Mouse (Mus musculus) hindbrain, postnatal 0 days (tissue): ENCODE results near the gene Uba5. TPM values are rescaled to one million over a fixed set of nuclear protein-coding genes. Genes with fewer than 3 reads are reported as not detected.

ENCODE experiments used
- ATAC-seq: fragments of 200-750 bp; cut with Nextera tagmentation; 2 replicates; pipeline ENCODE4 v1.8.0; 2017; ENCODE audit warnings: mild to moderate bottlenecking, moderate TSS enrichment, moderate library complexity
- DNase-seq: peaks from one replicate; pipeline ENCODE4 v3.0.0-alpha.2; 2015; ENCODE audit warnings: low spot score
- H3K27ac ChIP-seq: fragments of 300-500 bp; sonication (generic); 2 replicates; pipeline ENCODE4 v1.5.1; 2014; ENCODE audit warnings: mild to moderate bottlenecking
- H3K27me3 ChIP-seq: fragments of 300-500 bp; sonication (generic); 2 replicates; pipeline ENCODE4 v1.6.1; 2014; ENCODE audit warnings: low read length, mixed read lengths; ENCODE audit not compliant: insufficient read depth
- H3K36me3 ChIP-seq: fragments of 300-500 bp; sonication (generic); 2 replicates; pipeline ENCODE4 v1.6.1; 2014; ENCODE audit warnings: low read length, mixed read lengths; ENCODE audit not compliant: insufficient read depth
- H3K4me1 ChIP-seq: fragments of 300-500 bp; sonication (generic); 2 replicates; pipeline ENCODE4 v1.6.1; 2014; ENCODE audit warnings: antibody characterized with exemption, low read length, mixed read lengths; ENCODE audit not compliant: insufficient read depth
- H3K4me2 ChIP-seq: fragments of 300-500 bp; sonication (generic); 2 replicates; pipeline ENCODE4 v1.6.1; 2014; ENCODE audit warnings: low read depth, mild to moderate bottlenecking, low read length, moderate library complexity, mixed read lengths
- H3K4me3 ChIP-seq: fragments of 300-500 bp; sonication (generic); 2 replicates; pipeline ENCODE4 v1.5.1; 2014; ENCODE audit warnings: low read length
- H3K9ac ChIP-seq: fragments of 300-500 bp; sonication (generic); replicated peaks from 2 replicates; pipeline ENCODE4 v1.6.1; 2014; ENCODE audit warnings: mild to moderate bottlenecking, low read length, moderate library complexity, mixed read lengths
- H3K9me3 ChIP-seq: fragments of 300-500 bp; sonication (generic); 2 replicates; pipeline ENCODE4 v1.6.1; 2016; ENCODE audit warnings: low read length, mixed read lengths
- CTCF ChIP-seq: IDR thresholded peaks from 2 replicates; pipeline ENCODE4 v1.5.1; 2016; ENCODE audit warnings: antibody characterized with exemption, control low read depth, low read depth
- WGBS: fragments of 180-500 bp; shearing (Covaris S2); extraction: QIAGEN DNeasy Blood & Tissue Kit; methylation state at CpG from one replicate; pipeline ENCODE4 v1.1.7; 2014; 5-methylcytosine and 5-hydroxymethylcytosine counted together
- polyA plus RNA-seq: library from polyadenylated mRNA; unstranded; fragments of >200 nt; fragmentation: Nextera tagmentation; extraction: Ambion mirVana; gene quantifications from 2 replicates; pipeline ENCODE4 v1.2.1, GENCODE M21; 2015
- total RNA-seq: library from RNA; depleted of rRNA; stranded (reverse); fragments of >200 nt; gene quantifications from 2 replicates; pipeline ENCODE4 v1.2.3, GENCODE M21; 2014

Gene Uba5
- total and polyA plus RNA-seq, 2 experiments from 2014 or later: 54.2 to 71.7 TPM

DNA sequence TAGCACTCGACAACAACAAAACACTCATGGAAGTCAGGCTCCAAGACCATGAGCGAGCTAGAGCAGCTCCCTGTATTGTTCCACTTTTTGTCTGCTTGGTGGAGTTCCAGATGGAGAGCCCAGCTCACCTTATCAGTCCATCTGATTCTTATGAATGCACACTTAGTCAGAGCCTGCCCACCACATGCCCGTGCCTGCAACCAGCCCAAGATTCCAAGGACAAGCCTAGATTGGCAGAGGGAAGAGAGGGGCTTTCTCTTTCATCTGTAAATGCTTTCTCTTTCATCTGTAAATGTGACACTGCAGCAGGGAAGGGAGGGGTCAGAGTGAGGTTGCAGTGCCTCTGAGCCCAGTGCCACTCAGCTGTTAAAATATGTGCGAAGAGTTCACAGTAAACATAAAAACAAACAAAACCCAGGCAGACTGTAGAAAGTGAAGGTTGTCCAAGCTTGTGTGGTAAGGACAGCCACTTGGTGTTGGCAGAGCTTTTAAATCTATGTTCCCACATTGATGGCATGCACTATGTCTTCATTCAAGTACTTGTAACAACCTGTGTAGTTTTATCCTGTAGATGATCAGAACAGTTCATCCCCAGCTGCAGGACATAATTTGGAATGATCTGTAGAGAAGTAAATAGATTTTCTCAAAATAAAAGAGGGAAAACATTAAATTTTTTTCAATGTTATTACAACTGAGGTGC lies 22.9 kb upstream of the Uba5 start:
- no peak overlapping the region for H3K4me2 ChIP-seq
- H3K36me3 ChIP-seq: peaks cover 7% of the 10 kb centered on the region
- ATAC-seq (no peak), DNase-seq (no peak)
- H3K27ac ChIP-seq: no peak overlapping the region
- TF ChIP-seq CTCF: no peak
- H3K4me3 ChIP-seq: no peak overlapping the region
- WGBS: 58% methylated on average over 4 of the region's 4 CpGs
- no peaks in the 10 kb centered on the region for H3K4me1 ChIP-seq
- no peaks in the 10 kb centered on the region for H3K9me3 ChIP-seq
- H3K9ac ChIP-seq: no peak overlapping the region
- H3K27me3 ChIP-seq: no peaks in the 10 kb centered on the region

DNA sequence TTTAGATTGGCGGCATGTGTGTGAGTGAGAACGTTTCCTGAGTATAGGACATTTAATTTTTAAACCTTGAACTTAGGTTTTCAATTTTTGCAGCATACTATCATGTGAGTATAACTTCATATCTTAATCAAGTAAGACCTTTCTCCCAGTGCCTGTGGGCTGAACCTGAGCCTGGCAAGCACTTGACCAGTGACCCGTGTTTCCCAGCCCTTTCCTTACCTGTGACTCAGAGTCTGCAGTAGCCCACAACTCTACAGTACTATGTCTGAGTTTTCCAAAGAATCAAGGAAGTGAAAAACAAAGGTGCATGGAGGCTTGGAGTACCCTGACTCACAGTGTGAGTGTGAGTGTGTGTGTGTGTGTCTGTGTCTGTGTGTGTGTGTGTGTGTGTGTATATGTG lies 17.1 kb upstream of the Uba5 start:
- WGBS: 78% methylated on average over 3 of the region's 3 CpGs
- DNase-seq (no peak), ATAC-seq (no peak)
- Histone ChIP-seq H3K4me1 (no peaks in the 10 kb centered on the region), H3K27me3 (no peaks in the 10 kb centered on the region), H3K4me2 (no peak overlapping the region), H3K36me3 (peaks cover 7% of the 10 kb centered on the region), H3K4me3 (no peak overlapping the region), H3K9ac (no peak overlapping the region), H3K9me3 (no peaks in the 10 kb centered on the region), H3K27ac (no peak overlapping the region)
- TF ChIP-seq CTCF: no peak

DNA sequence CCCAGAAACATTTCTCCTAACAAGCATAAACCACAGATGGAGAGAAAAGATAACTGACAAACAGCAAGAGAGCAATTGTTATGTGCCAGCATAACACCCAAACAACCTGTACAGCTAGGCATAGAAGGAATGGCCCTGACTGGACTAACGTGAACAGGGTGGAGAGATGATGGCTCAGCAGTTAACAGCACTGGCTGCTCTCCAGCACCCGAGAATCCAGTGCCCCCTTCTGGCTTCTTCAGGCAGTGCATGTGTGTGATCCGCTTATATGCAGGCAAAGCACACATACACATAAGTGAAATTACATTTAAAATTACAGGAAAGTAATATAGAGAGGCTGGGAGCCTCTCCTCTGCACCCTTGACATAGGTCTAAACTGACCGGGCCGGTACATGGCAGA lies 16.4 kb upstream of the Uba5 start:
- TF ChIP-seq CTCF: peak; percentile 61
- H3K27ac ChIP-seq: no peak overlapping the region
- H3K4me2 ChIP-seq: no peak overlapping the region
- peak; percentile 53 for DNase-seq
- no peaks in the 10 kb centered on the region for H3K4me1 ChIP-seq
- no peak for ATAC-seq
- H3K9ac ChIP-seq: no peak overlapping the region
- peaks cover 3% of the 10 kb centered on the region for H3K36me3 ChIP-seq
- no peaks in the 10 kb centered on the region for H3K9me3 ChIP-seq
- H3K4me3 ChIP-seq: no peak overlapping the region
- H3K27me3 ChIP-seq: no peaks in the 10 kb centered on the region
- WGBS: 52% methylated on average over 5 of the region's 5 CpGs

DNA sequence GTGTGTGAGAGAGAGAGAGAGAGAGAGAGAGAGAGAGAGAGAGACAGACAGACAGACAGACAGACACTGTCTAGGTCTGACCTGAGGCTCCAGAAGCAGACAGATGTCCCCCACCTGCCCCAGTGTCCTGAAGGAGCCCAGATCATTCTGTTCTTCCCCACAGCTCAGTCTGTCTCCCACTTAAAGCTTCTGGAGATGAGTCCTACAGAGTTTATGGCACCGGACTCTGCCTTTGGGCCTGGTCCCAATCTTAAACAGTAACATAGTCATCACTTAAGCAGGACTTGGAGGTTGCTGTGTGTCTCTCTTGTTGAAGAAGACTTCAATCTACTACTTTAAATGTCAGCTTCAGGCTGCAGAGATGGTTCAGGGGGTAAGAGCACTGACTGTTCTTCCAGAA lies 15.8 kb upstream of the Uba5 start:
- no peak overlapping the region for H3K9ac ChIP-seq
- H3K27ac ChIP-seq: no peak overlapping the region
- H3K4me1 ChIP-seq: no peaks in the 10 kb centered on the region
- no peak overlapping the region for H3K4me2 ChIP-seq
- ATAC-seq (no peak), DNase-seq (no peak)
- WGBS: 95% methylated on average over 1 of the region's 1 CpGs
- H3K4me3 ChIP-seq: no peak overlapping the region
- TF ChIP-seq CTCF: no peak
- no peaks in the 10 kb centered on the region; the same call in 1 of the 2 replicates for H3K36me3 ChIP-seq
- H3K9me3 ChIP-seq: no peaks in the 10 kb centered on the region
- no peaks in the 10 kb centered on the region for H3K27me3 ChIP-seq

DNA sequence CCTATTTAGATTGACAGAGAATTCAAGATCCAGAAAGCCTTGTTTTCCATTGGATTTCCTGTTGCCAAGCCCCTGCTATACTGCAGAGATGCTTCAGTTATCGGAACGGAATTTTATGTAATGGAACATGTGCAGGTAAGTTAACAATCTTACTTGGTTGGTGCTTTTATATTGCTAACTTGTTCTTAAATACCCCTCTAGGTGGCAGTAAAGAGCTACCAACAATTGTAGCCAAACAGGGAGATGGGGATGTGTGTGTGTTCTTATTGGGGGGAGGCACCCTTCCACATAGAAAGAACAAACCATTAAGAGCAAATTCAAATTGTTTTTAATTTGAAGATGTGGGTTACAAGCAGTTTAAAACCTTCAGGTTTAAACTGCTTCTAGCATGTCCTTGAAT lies 12.9 kb upstream of the Uba5 start:
- Histone ChIP-seq H3K4me3 (no peak overlapping the region), H3K9me3 (no peaks in the 10 kb centered on the region), H3K27ac (no peak overlapping the region), H3K4me1 (no peaks in the 10 kb centered on the region), H3K9ac (no peak overlapping the region), H3K4me2 (no peak overlapping the region), H3K27me3 (no peaks in the 10 kb centered on the region), H3K36me3 (no peaks in the 10 kb centered on the region; the same call in 1 of the 2 replicates)
- DNase-seq (peak; percentile 56), ATAC-seq (no peak)
- TF ChIP-seq CTCF: peak; percentile 65
- 69% methylated on average over 2 of the region's 2 CpGs for WGBS

DNA sequence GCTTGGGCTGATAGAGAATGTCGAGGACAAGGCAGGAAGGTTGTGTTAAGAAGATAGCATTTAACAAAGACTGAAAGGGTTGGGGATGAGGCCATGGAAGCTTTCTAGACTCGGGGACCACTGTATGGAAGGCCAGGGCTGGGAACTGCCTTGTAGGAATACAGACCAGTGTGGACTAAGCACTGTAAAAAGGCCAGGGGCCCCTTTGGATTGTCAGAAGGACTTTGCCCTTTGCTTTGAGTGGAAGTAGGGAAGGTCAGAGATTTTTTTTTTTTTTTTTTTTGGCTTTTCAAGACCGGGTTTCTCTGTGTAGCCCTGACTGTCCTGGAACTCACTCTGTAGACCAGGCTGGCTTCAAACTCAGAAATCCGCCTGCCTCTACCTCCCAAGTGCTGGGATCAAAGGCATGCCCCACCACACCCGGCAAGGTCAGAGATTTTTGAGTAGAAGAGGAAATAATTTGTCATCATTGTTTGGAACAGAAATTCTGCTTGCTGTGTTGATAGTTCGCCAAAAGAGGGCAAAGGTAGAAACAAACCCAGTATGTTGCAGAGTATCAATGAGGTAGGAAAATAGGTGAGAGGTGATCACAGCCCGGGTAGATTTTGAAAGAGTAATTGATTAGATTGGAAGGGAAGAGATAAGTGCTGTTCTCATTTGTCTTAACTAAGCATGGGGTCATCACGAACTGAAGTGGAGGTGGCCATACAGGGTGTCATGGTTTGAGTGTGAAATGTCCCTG lies 8.1 kb upstream of the Uba5 start:
- Histone ChIP-seq H3K27ac (no peak overlapping the region), H3K36me3 (no peaks in the 10 kb centered on the region), H3K4me2 (no peak overlapping the region), H3K4me1 (no peaks in the 10 kb centered on the region), H3K9me3 (no peaks in the 10 kb centered on the region), H3K27me3 (no peaks in the 10 kb centered on the region), H3K4me3 (no peak overlapping the region), H3K9ac (no peak overlapping the region)
- WGBS: 79% methylated on average over 8 of the region's 8 CpGs
- DNase-seq (no peak), ATAC-seq (no peak)
- TF ChIP-seq CTCF: no peak

DNA sequence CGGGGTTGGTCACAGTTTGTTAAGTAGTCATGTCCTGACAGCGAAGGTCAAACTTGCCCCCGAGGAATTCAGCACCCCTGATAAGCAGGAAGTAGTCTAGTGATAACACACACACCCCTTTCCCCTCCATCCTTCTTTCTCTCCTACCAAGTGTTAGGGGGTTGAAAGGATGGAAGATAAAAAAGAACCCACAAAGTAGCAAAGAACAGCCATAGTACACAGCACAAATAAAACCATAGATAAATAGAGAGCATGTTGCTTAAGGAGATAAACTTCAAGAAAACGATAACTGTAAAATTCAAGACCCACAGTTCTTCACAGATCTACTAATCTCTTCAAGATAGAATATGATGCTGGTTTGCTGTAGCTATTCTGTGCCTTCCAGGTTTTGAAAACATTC lies 7.3 kb upstream of the Uba5 start:
- no peak for DNase-seq
- no peak overlapping the region for H3K9ac ChIP-seq
- H3K4me2 ChIP-seq: no peak overlapping the region
- no peaks in the 10 kb centered on the region for H3K36me3 ChIP-seq
- no peak overlapping the region for H3K27ac ChIP-seq
- H3K4me1 ChIP-seq: no peaks in the 10 kb centered on the region
- H3K9me3 ChIP-seq: no peaks in the 10 kb centered on the region
- H3K4me3 ChIP-seq: no peak overlapping the region
- H3K27me3 ChIP-seq: no peaks in the 10 kb centered on the region
- no peak for ATAC-seq
- 79% methylated on average over 4 of the region's 4 CpGs for WGBS
- no peak for TF ChIP-seq CTCF
